Mouse (Mus musculus) thymus, adult 2 months (tissue): ENCODE measurements at regions not wholly inside any gene's neighbourhood (a gene's known extent, or its start where the extent isn't known, plus 50 kb on each side); places are given as distances from the start of the nearest gene placed in this dataset.

Experiments used
- CTCF ChIP-seq: fragments of 200-500 bp; IDR thresholded peaks from 2 replicates; pipeline ENCODE4 v1.5.1; 2012; ENCODE audit warnings: mild to moderate bottlenecking, control low read depth, low read length, moderate library complexity, borderline replicate concordance; ENCODE audit not compliant: control insufficient read depth, poor library complexity, insufficient read depth; ENCODE audit errors: extremely low read depth
- POLR2A ChIP-seq: fragments of 200-500 bp; IDR thresholded peaks from 2 replicates; pipeline ENCODE4 v1.6.1; 2012; ENCODE audit warnings: mild to moderate bottlenecking, low read length, control low read depth, moderate library complexity; ENCODE audit not compliant: control insufficient read depth, poor library complexity, insufficient read depth; ENCODE audit errors: extremely low read depth

GRCm38 (mm10) chr12:113244685-113245084 lies 59.0 kb downstream of the Tmem121 start:
- no peak for TF ChIP-seq CTCF
- no peak for TF ChIP-seq POLR2A
